Comparison of ENCODE assay signal across 8 mouse cellular contexts in genomic region chr4:117125910-117126674, GRCm38 (mm10). TPM values are rescaled to one million over a fixed set of nuclear protein-coding genes. Genes with fewer than 3 reads are reported as not detected.
DNase-seq lines count a peak whose midpoint lies in the region; ATAC-seq and TF ChIP-seq lines count a peak whose summit lies in the region.

No protein-coding gene starts in this region.

- no peak overlapping the region for H3K4me3 ChIP-seq in intestine, embryonic 16.5 days (ENCODE audit: low read length)
- H3K4me3 ChIP-seq in liver, postnatal 0 days (ENCODE audit: low read depth, low read length) = no peak overlapping the region
- H3K4me3 ChIP-seq in neural tube, embryonic 12.5 days = no peak overlapping the region

- no peaks in the 10 kb centered on the region for H3K27me3 ChIP-seq in intestine, embryonic 16.5 days (replicated peaks; ENCODE audit: control insufficient read depth, insufficient read depth, low read length)
- H3K27me3 ChIP-seq in liver, postnatal 0 days (ENCODE audit: insufficient read depth, low read length) = no peaks in the 10 kb centered on the region
- H3K27me3 ChIP-seq in neural tube, embryonic 12.5 days (replicated peaks) = no peaks in the 10 kb centered on the region; the same call in 1 of the 2 replicates

- TF ChIP-seq EP300 in liver, postnatal 0 days (IDR thresholded peaks at IDR 0.05; ENCODE audit: low read depth) = peak; percentile 41; the same call in 1 of the 2 replicates

- no peak for TF ChIP-seq CTCF in liver, postnatal 0 days (IDR thresholded peaks at IDR 0.05; ENCODE audit: low read depth)

- ATAC-seq in granulocyte monocyte progenitor cell, adult 5-6 weeks (replicated peaks; ENCODE audit: poor library complexity, severe bottlenecking) = peak; percentile 60
- ATAC-seq in intestine, embryonic 16.5 days = peak; percentile 80
- ATAC-seq in liver, postnatal 0 days = peak; percentile 55
- ATAC-seq in neural tube, embryonic 12.5 days (ENCODE audit: low FRiP score, low read depth) = 0 out of 2 replicates have a peak, but pooled peaks have one; percentile 17
- ATAC-seq in erythroid progenitor cell, adult 5-6 weeks (replicated peaks; ENCODE audit: low FRiP score, poor library complexity, severe bottlenecking) = no peak

- H3K27ac ChIP-seq in intestine, embryonic 16.5 days (ENCODE audit: low read length) = peak overlapping the region; percentile 91
- H3K27ac ChIP-seq in liver, postnatal 0 days (ENCODE audit: low read depth) = peak overlapping the region; percentile 89
- no peak overlapping the region for H3K27ac ChIP-seq in neural tube, embryonic 12.5 days

- H3K9me3 ChIP-seq in intestine, embryonic 16.5 days (ENCODE audit: control insufficient read depth, low read length) = no peaks in the 10 kb centered on the region
- H3K9me3 ChIP-seq in liver, postnatal 0 days (ENCODE audit: low read length) = no peaks in the 10 kb centered on the region
- no peaks in the 10 kb centered on the region for H3K9me3 ChIP-seq in neural tube, embryonic 12.5 days

- peak overlapping the region; percentile 32; the same call in 1 of the 2 replicates for H3K4me2 ChIP-seq in intestine, embryonic 16.5 days (ENCODE audit: low read depth, low read length)
- peak overlapping the region; percentile 34 for H3K4me2 ChIP-seq in liver, postnatal 0 days (ENCODE audit: low read depth, low read length)
- peak overlapping the region; percentile 39; the same call in 1 of the 2 replicates for H3K4me2 ChIP-seq in neural tube, embryonic 12.5 days (replicated peaks)

- peak overlapping the region; percentile 12 for H3K9ac ChIP-seq in intestine, embryonic 16.5 days (ENCODE audit: low read depth, low read length)
- H3K9ac ChIP-seq in liver, postnatal 0 days (replicated peaks) = 0 out of 2 replicates have a peak overlapping the region, but pooled peaks have one; percentile 0
- 0 out of 2 replicates have a peak overlapping the region, but pooled peaks have one; percentile 41 for H3K9ac ChIP-seq in neural tube, embryonic 12.5 days

- peak; percentile 43 for DNase-seq in right cerebral cortex, postnatal 25 days
- DNase-seq in right cerebral cortex, postnatal 14 days = no peak
- peak; percentile 72 for DNase-seq in brain, adult 2 months (ENCODE audit: low read depth, low spot score)
- DNase-seq in liver, postnatal 0 days = peak; percentile 71

- H3K4me1 ChIP-seq in intestine, embryonic 16.5 days (ENCODE audit: control insufficient read depth, insufficient read depth, low read length) = peaks cover 27% of the 10 kb centered on the region
- H3K4me1 ChIP-seq in liver, postnatal 0 days (ENCODE audit: insufficient read depth) = peaks cover 40% of the 10 kb centered on the region
- peaks cover 32% of the 10 kb centered on the region for H3K4me1 ChIP-seq in neural tube, embryonic 12.5 days

- H3K36me3 ChIP-seq in intestine, embryonic 16.5 days (ENCODE audit: control insufficient read depth, insufficient read depth, low read length) = peaks cover 5% of the 10 kb centered on the region
- H3K36me3 ChIP-seq in liver, postnatal 0 days (replicated peaks; ENCODE audit: insufficient read depth, low read length) = peaks cover 20% of the 10 kb centered on the region
- peaks cover 36% of the 10 kb centered on the region for H3K36me3 ChIP-seq in neural tube, embryonic 12.5 days

- 47% methylated on average over 15 of the region's 15 CpGs for WGBS in intestine, embryonic 16.5 days
- WGBS in liver, postnatal 0 days (ENCODE audit: insufficient replicate concordance) = 38% methylated on average over 15 of the region's 15 CpGs
- 54% methylated on average over 15 of the region's 15 CpGs for WGBS in neural tube, embryonic 12.5 days

RNA-seq across cellular contexts. Expression of gene Tctex1d4, which starts 0.5 kb away (rescaled TPM):
- 0.77 TPM in 1 of 2 replicates, not detected in the other for total RNA-seq in granulocyte monocyte progenitor cell, adult 5-6 weeks (2014; fragmentation: Nextera tagmentation)
- total RNA-seq in granulocyte monocyte progenitor cell, adult 5-6 weeks (2017) = not detected in 2 replicates
- not detected in 2 replicates for polyA plus RNA-seq in intestine, embryonic 16.5 days (2015; fragmentation: Nextera tagmentation; extraction: Ambion mirVana)
- polyA plus RNA-seq in liver, postnatal 0 days (2015; fragmentation: Nextera tagmentation; extraction: Ambion mirVana) = 0.33 TPM in 1 of 2 replicates, not detected in the other
- not detected in 2 replicates for polyA plus RNA-seq in neural tube, embryonic 12.5 days (2016; fragmentation: Nextera tagmentation; extraction: Ambion mirVana)
- total RNA-seq in erythroid progenitor cell, adult 5-6 weeks (2015; ENCODE audit: low replicate concordance) = not detected in 2 replicates
- total RNA-seq in erythroid progenitor cell, adult 5-6 weeks (2017; ENCODE audit: low replicate concordance) = not detected in 2 replicates

RNA-seq across cellular contexts. Expression of gene Btbd19, which starts 0.6 kb away (rescaled TPM):
- total RNA-seq in granulocyte monocyte progenitor cell, adult 5-6 weeks (2014; fragmentation: Nextera tagmentation) = 5.0 and 14.5 TPM in 2 replicates
- total RNA-seq in granulocyte monocyte progenitor cell, adult 5-6 weeks (2017) = 6.9 and 7.2 TPM in 2 replicates
- 3.9 and 4.8 TPM in 2 replicates for polyA plus RNA-seq in intestine, embryonic 16.5 days (2015; fragmentation: Nextera tagmentation; extraction: Ambion mirVana)
- 2.3 and 2.5 TPM in 2 replicates for polyA plus RNA-seq in liver, postnatal 0 days (2015; fragmentation: Nextera tagmentation; extraction: Ambion mirVana)
- 3.6 and 4.6 TPM in 2 replicates for polyA plus RNA-seq in neural tube, embryonic 12.5 days (2016; fragmentation: Nextera tagmentation; extraction: Ambion mirVana)
- not detected in 2 replicates for total RNA-seq in erythroid progenitor cell, adult 5-6 weeks (2015; ENCODE audit: low replicate concordance)
- 1.2 and 5.1 TPM in 2 replicates for total RNA-seq in erythroid progenitor cell, adult 5-6 weeks (2017; ENCODE audit: low replicate concordance)

RNA-seq across cellular contexts. Expression of gene Plk3, which starts 7.7 kb away (rescaled TPM):
- total RNA-seq in granulocyte monocyte progenitor cell, adult 5-6 weeks (2014; fragmentation: Nextera tagmentation) = 1.5 and 2.2 TPM in 2 replicates
- 1.5 and 2.5 TPM in 2 replicates for total RNA-seq in granulocyte monocyte progenitor cell, adult 5-6 weeks (2017)
- 2.5 and 4.1 TPM in 2 replicates for polyA plus RNA-seq in intestine, embryonic 16.5 days (2015; fragmentation: Nextera tagmentation; extraction: Ambion mirVana)
- 4.8 TPM in 2 replicates for polyA plus RNA-seq in liver, postnatal 0 days (2015; fragmentation: Nextera tagmentation; extraction: Ambion mirVana)
- polyA plus RNA-seq in neural tube, embryonic 12.5 days (2016; fragmentation: Nextera tagmentation; extraction: Ambion mirVana) = 39.3 and 41.4 TPM in 2 replicates
- not detected in 2 replicates for total RNA-seq in erythroid progenitor cell, adult 5-6 weeks (2015; ENCODE audit: low replicate concordance)
- total RNA-seq in erythroid progenitor cell, adult 5-6 weeks (2017; ENCODE audit: low replicate concordance) = 0.51 and 0.61 TPM in 2 replicates

RNA-seq across cellular contexts. Expression of gene Rps8, which starts 30.0 kb away (rescaled TPM):
- total RNA-seq in granulocyte monocyte progenitor cell, adult 5-6 weeks (2014; fragmentation: Nextera tagmentation) = 4,230 and 5,237 TPM in 2 replicates
- total RNA-seq in granulocyte monocyte progenitor cell, adult 5-6 weeks (2017) = 2,283 and 2,839 TPM in 2 replicates
- polyA plus RNA-seq in intestine, embryonic 16.5 days (2015; fragmentation: Nextera tagmentation; extraction: Ambion mirVana) = 811 and 851 TPM in 2 replicates
- polyA plus RNA-seq in liver, postnatal 0 days (2015; fragmentation: Nextera tagmentation; extraction: Ambion mirVana) = 543 and 557 TPM in 2 replicates
- polyA plus RNA-seq in neural tube, embryonic 12.5 days (2016; fragmentation: Nextera tagmentation; extraction: Ambion mirVana) = 554 and 578 TPM in 2 replicates
- total RNA-seq in erythroid progenitor cell, adult 5-6 weeks (2015; ENCODE audit: low replicate concordance) = 1,437 and 1,602 TPM in 2 replicates
- 328 and 447 TPM in 2 replicates for total RNA-seq in erythroid progenitor cell, adult 5-6 weeks (2017; ENCODE audit: low replicate concordance)

RNA-seq across cellular contexts. Expression of gene Ptch2, which starts 30.2 kb away (rescaled TPM):
- 0.97 TPM in 1 of 2 replicates, not detected in the other for total RNA-seq in granulocyte monocyte progenitor cell, adult 5-6 weeks (2014; fragmentation: Nextera tagmentation)
- total RNA-seq in granulocyte monocyte progenitor cell, adult 5-6 weeks (2017) = not detected in 2 replicates
- 6.2 and 6.4 TPM in 2 replicates for polyA plus RNA-seq in intestine, embryonic 16.5 days (2015; fragmentation: Nextera tagmentation; extraction: Ambion mirVana)
- 0.43 and 0.52 TPM in 2 replicates for polyA plus RNA-seq in liver, postnatal 0 days (2015; fragmentation: Nextera tagmentation; extraction: Ambion mirVana)
- 5.2 and 6.0 TPM in 2 replicates for polyA plus RNA-seq in neural tube, embryonic 12.5 days (2016; fragmentation: Nextera tagmentation; extraction: Ambion mirVana)
- total RNA-seq in erythroid progenitor cell, adult 5-6 weeks (2015; ENCODE audit: low replicate concordance) = not detected in 2 replicates
- total RNA-seq in erythroid progenitor cell, adult 5-6 weeks (2017; ENCODE audit: low replicate concordance) = 0.30 TPM in 1 of 2 replicates, not detected in the other
